16 mouse cellular contexts compared by ENCODE assay signal in genomic region chr7:106235596-106235995, GRCm38 (mm10). TPM values are rescaled to one million over a fixed set of nuclear protein-coding genes. Genes with fewer than 3 reads are reported as not detected.
"Had no signal": no experiment of that assay in that cellular context is flagged by ENCODE, and none has a peak within 500 bp of the region (broad histone marks: within the 10 kb centered on the region; RNA-seq: fewer than 3 reads in every experiment).

No protein-coding gene starts in this region.

- H3K4me2 ChIP-seq: liver, embryonic 13.5 days; lung, embryonic 15.5 days; midbrain, embryonic 12.5 days; neural tube, embryonic 12.5 days had no signal

- H3K9me3 ChIP-seq: limb, embryonic 10.5 days; liver, embryonic 13.5 days; lung, embryonic 15.5 days; megakaryocyte, embryonic 14.5 days; midbrain, embryonic 12.5 days had no signal

- H3K27me3 ChIP-seq: liver, embryonic 13.5 days; lung, embryonic 15.5 days; megakaryocyte, embryonic 14.5 days; midbrain, embryonic 12.5 days; neural tube, embryonic 12.5 days had no signal

- H3K4me3 ChIP-seq: left cerebral cortex, adult 2 months; limb, embryonic 10.5 days; liver, embryonic 13.5 days; lung, embryonic 15.5 days; megakaryocyte, embryonic 14.5 days; midbrain, embryonic 12.5 days; myocyte; neural tube, embryonic 12.5 days had no signal

- H3K27ac ChIP-seq: left cerebral cortex, adult 2 months; limb, embryonic 10.5 days; liver, embryonic 13.5 days; lung, embryonic 15.5 days; midbrain, embryonic 12.5 days; neural tube, embryonic 12.5 days had no signal

- H3K9ac ChIP-seq: liver, embryonic 13.5 days; liver, postnatal 0 days; lung, embryonic 15.5 days; midbrain, embryonic 12.5 days; neural tube, embryonic 12.5 days had no signal

- H3K36me3 ChIP-seq: limb, embryonic 10.5 days; liver, embryonic 13.5 days; lung, embryonic 15.5 days; midbrain, embryonic 12.5 days; neural tube, embryonic 12.5 days had no signal

- H3K4me1 ChIP-seq: limb, embryonic 10.5 days; liver, embryonic 13.5 days; lung, embryonic 15.5 days; midbrain, embryonic 12.5 days; neural tube, embryonic 12.5 days had no signal

- DNase-seq: kidney, adult 8-10 months; kidney, postnatal 25 days; liver, embryonic 13.5 days; liver, postnatal 0 days; lung, postnatal 14 days; retina, postnatal 1 day; right cerebral cortex, postnatal 4 days; thymus, adult 18-20 months; thymus, postnatal 14 days had no signal

RNA-seq across cellular contexts. Expression of gene Gvin1, which starts 20.5 kb away (rescaled TPM):
- polyA plus RNA-seq: myocyte; neural tube, embryonic 12.5 days had no signal
